Mouse (Mus musculus) heart, postnatal 0 days (tissue): ENCODE measurements around the gene Trat1. TPM values are rescaled to one million over a fixed set of nuclear protein-coding genes. Genes with fewer than 3 reads are reported as not detected.

Experiments used
- ATAC-seq: fragments of 200-750 bp; cut with Nextera tagmentation; 2 replicates; pipeline ENCODE4 v1.8.0; 2017; ENCODE audit warnings: low read depth, moderate number of reproducible peaks, moderate library complexity; ENCODE audit not compliant: insufficient read depth
- DNase-seq: peaks from one replicate; pipeline ENCODE4 v3.0.0-alpha.2; 2016; ENCODE audit warnings: low spot score
- H3K27ac ChIP-seq: fragments of 300-500 bp; sonication (generic); 2 replicates; pipeline ENCODE4 v1.5.1; 2014; ENCODE audit warnings: low read depth, mild to moderate bottlenecking
- H3K27me3 ChIP-seq: fragments of 300-500 bp; sonication (generic); 2 replicates; pipeline ENCODE4 v1.6.1; 2014; ENCODE audit warnings: low read length, mixed read lengths; ENCODE audit not compliant: control insufficient read depth, insufficient read depth
- H3K36me3 ChIP-seq: fragments of 300-500 bp; sonication (generic); replicated peaks from 2 replicates; pipeline ENCODE4 v1.6.1; 2014; ENCODE audit warnings: low read length, mixed read lengths; ENCODE audit not compliant: control insufficient read depth, insufficient read depth
- H3K4me1 ChIP-seq: fragments of 300-500 bp; sonication (generic); 2 replicates; pipeline ENCODE4 v1.6.1; 2014; ENCODE audit warnings: antibody characterized with exemption; ENCODE audit not compliant: control insufficient read depth, insufficient read depth
- H3K4me2 ChIP-seq: fragments of 300-500 bp; sonication (generic); 2 replicates; pipeline ENCODE4 v1.6.1; 2014; ENCODE audit warnings: low read depth, mild to moderate bottlenecking, low read length, moderate library complexity
- H3K4me3 ChIP-seq: fragments of 300-500 bp; sonication (generic); 2 replicates; pipeline ENCODE4 v1.5.1; 2014; ENCODE audit warnings: low read depth, low read length
- H3K9ac ChIP-seq: fragments of 300-500 bp; sonication (generic); replicated peaks from 2 replicates; pipeline ENCODE4 v1.6.1; 2014; ENCODE audit warnings: low read depth, low read length, mixed read lengths
- H3K9me3 ChIP-seq: fragments of 300-500 bp; sonication (generic); replicated peaks from 2 replicates; pipeline ENCODE4 v1.6.1; 2016; ENCODE audit warnings: low read length; ENCODE audit not compliant: control insufficient read depth
- CTCF ChIP-seq: IDR thresholded peaks from 2 replicates; pipeline ENCODE4 v1.5.1; 2016; ENCODE audit warnings: antibody characterized with exemption, control low read depth, low read depth
- EP300 ChIP-seq: IDR thresholded peaks from 2 replicates; pipeline ENCODE4 v1.6.1; 2016; ENCODE audit warnings: antibody characterized with exemption, low read depth
- WGBS: fragments of 180-500 bp; shearing (Covaris S2); extraction: QIAGEN DNeasy Blood & Tissue Kit; methylation state at CpG from one replicate; pipeline ENCODE4 v1.1.7; 2014; 5-methylcytosine and 5-hydroxymethylcytosine counted together
- polyA plus RNA-seq: library from polyadenylated mRNA; unstranded; fragments of >200 nt; fragmentation: Nextera tagmentation; extraction: Ambion mirVana; gene quantifications from 2 replicates; pipeline ENCODE4 v1.2.1, GENCODE M21; 2015
- total RNA-seq: library from RNA; depleted of rRNA; stranded (reverse); fragments of >200 nt; gene quantifications from 2 replicates; pipeline ENCODE4 v1.2.3, GENCODE M21; 2014; ENCODE audit warnings: low replicate concordance

Trat1 gene
- total and polyA plus RNA-seq, 2 experiments from 2014 or later = not detected

GRCm38 (mm10) chr16:48805412-48805811 is 33.6 kb upstream of the Trat1 start:
- Histone ChIP-seq H3K4me1 (no peaks in the 10 kb centered on the region), H3K36me3 (no peaks in the 10 kb centered on the region), H3K27ac (no peak overlapping the region), H3K27me3 (no peaks in the 10 kb centered on the region), H3K9ac (no peak overlapping the region), H3K4me3 (no peak overlapping the region), H3K4me2 (no peak overlapping the region), H3K9me3 (no peaks in the 10 kb centered on the region)
- no peak for ATAC-seq
- no peak for DNase-seq
- 66% methylated on average over 1 of the region's 1 CpGs for WGBS
- TF ChIP-seq EP300 (no peak), CTCF (no peak)

- 81% methylated on average over 2 of the region's 2 CpGs for WGBS
- H3K27ac ChIP-seq = no peak overlapping the region
- H3K9ac ChIP-seq = no peak overlapping the region
- no peak overlapping the region for H3K4me2 ChIP-seq
- ATAC-seq (no peak), DNase-seq (no peak)
- H3K4me3 ChIP-seq = no peak overlapping the region
- H3K36me3 ChIP-seq = no peaks in the 10 kb centered on the region
- no peaks in the 10 kb centered on the region for H3K27me3 ChIP-seq
- TF ChIP-seq CTCF = no peak
- no peak for TF ChIP-seq EP300
- H3K9me3 ChIP-seq = no peaks in the 10 kb centered on the region
- no peaks in the 10 kb centered on the region for H3K4me1 ChIP-seq
These were observed 29.1 kb upstream of the Trat1 start for GRCm38 (mm10) chr16:48800906-48801305.

GRCm38 (mm10) chr16:48799470-48799869 is 27.6 kb upstream of the Trat1 start:
- WGBS = 81% methylated on average over 3 of the region's 3 CpGs

GRCm38 (mm10) chr16:48798285-48798684 is 26.5 kb upstream of the Trat1 start:
- Histone ChIP-seq H3K4me3 (no peak overlapping the region), H3K27ac (no peak overlapping the region), H3K9ac (no peak overlapping the region), H3K4me2 (no peak overlapping the region), H3K4me1 (no peaks in the 10 kb centered on the region), H3K9me3 (no peaks in the 10 kb centered on the region), H3K27me3 (no peaks in the 10 kb centered on the region), H3K36me3 (no peaks in the 10 kb centered on the region)
- 16% methylated on average over 3 of the region's 3 CpGs for WGBS
- no peak for DNase-seq
- no peak for ATAC-seq
- TF ChIP-seq CTCF = no peak
- TF ChIP-seq EP300 = no peak

More at GRCm38 (mm10) chr16:48799470-48799869, 27.6 kb upstream of the Trat1 start:
- Histone ChIP-seq H3K9me3 (no peaks in the 10 kb centered on the region), H3K9ac (no peak overlapping the region), H3K4me2 (no peak overlapping the region), H3K27me3 (no peaks in the 10 kb centered on the region), H3K27ac (no peak overlapping the region), H3K4me1 (no peaks in the 10 kb centered on the region), H3K36me3 (no peaks in the 10 kb centered on the region), H3K4me3 (no peak overlapping the region)
- no peak for DNase-seq
- TF ChIP-seq CTCF (no peak), EP300 (no peak)
- no peak for ATAC-seq

GRCm38 (mm10) chr16:48788704-48789185 is 16.9 kb upstream of the Trat1 start:
- H3K36me3 ChIP-seq = no peaks in the 10 kb centered on the region
- TF ChIP-seq EP300 (no peak), CTCF (no peak)
- no peak overlapping the region for H3K4me2 ChIP-seq
- 72% methylated on average over 4 of the region's 4 CpGs for WGBS
- no peaks in the 10 kb centered on the region for H3K4me1 ChIP-seq
- no peaks in the 10 kb centered on the region for H3K27me3 ChIP-seq
- no peak overlapping the region for H3K4me3 ChIP-seq
- no peak overlapping the region for H3K9ac ChIP-seq
- no peak for DNase-seq
- no peaks in the 10 kb centered on the region for H3K9me3 ChIP-seq
- no peak for ATAC-seq
- no peak overlapping the region for H3K27ac ChIP-seq

- no peaks in the 10 kb centered on the region for H3K9me3 ChIP-seq
- DNase-seq = no peak
- no peak overlapping the region for H3K27ac ChIP-seq
- H3K9ac ChIP-seq = no peak overlapping the region
- no peaks in the 10 kb centered on the region for H3K27me3 ChIP-seq
- 63% methylated on average over 3 of the region's 3 CpGs for WGBS
- no peak for TF ChIP-seq CTCF
- TF ChIP-seq EP300 = no peak
- ATAC-seq = no peak
- no peak overlapping the region for H3K4me2 ChIP-seq
- H3K36me3 ChIP-seq = no peaks in the 10 kb centered on the region
- no peaks in the 10 kb centered on the region for H3K4me1 ChIP-seq
- H3K4me3 ChIP-seq = no peak overlapping the region
These were observed 14.4 kb upstream of the Trat1 start for GRCm38 (mm10) chr16:48786258-48786657.
